Mouse (Mus musculus) layer of hippocampus, adult 9-10 months (tissue): ENCODE results near the gene Manba.

Experiments used
- DNase-seq: peaks from one replicate; pipeline ENCODE4 v3.0.0; 2022; ENCODE audit warnings: low spot score

Gene Manba

DNA sequence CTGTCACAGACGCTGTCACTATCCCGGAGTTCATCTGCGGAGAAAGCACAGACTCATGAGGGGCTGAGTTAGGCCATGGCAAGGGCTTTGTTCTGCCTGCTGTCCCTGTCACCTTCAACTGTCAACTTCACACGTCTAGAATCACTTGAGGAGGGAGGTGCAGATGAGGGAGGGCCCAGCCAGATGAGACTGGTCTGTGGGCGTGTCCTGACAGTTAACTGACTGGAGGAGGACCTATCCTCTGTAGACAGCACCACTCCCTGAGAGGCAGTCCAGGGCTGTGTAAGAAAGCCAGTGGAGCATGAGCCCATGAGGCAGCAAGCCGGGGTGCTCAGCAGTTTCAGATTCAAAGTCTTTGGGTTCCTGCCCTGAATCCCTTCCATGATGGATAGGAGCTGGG is 100.1 kb downstream of the Manba start:
- DNase-seq, result no peak

DNA sequence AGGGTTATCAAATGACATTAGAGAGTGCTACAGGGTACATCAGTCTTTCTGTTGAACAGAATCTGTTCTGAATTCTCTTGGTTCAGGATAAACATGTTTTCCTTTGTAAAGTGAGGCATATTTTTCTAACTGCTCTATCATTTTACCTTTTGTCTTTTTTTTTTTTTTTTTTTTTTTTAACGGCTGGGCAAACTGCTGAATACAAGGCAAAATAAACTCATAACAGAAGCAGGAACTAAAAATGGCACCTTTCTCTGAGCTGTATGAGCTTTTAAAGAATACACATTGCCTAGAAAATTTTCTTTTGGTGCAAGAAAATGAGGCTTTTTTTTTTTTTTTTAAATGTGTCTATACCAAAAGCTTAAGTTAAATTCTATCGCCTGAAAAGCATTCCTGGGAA is 100.6 kb downstream of the Manba start:
- no peak for DNase-seq

DNA sequence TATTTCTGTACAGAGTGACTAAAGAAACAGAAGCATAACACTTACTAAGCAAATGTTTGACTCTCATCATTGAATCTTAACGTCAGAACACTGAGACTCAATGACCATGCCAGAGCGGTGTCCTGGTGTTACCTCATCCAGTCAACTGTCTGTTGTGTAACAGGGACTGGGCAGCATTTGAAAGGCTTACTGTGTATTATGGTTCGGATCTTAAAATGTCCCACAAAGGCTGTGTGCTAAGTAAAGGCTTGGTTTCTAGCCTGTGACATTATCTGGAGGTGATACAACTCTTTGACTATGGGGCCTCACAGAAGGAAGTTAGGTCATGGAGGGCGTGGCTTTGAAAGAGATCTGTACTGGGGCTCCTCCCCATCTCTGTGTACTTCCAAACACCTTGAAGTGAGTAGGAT is 101.1 kb downstream of the Manba start:
- no peak for DNase-seq

DNA sequence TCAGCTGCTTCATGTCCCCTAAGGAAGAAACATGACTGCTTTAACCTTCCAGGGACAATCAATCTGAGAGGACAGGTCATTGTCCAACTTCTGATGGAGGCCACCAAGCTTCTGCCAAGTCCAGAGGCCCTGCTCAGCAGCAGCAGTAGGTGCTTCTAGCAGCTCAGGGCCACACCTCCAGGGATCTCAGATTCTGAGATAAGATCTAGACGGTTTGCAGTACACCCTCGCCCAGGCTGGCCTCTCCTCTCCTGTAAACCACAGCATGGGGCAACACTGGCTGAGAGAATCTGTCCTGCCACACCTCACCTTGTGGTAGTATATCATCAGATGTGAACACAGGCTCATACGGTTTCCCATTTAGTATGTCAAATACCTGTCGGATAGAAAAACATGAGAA is 105.1 kb downstream of the Manba start:
- DNase-seq, result no peak

DNA sequence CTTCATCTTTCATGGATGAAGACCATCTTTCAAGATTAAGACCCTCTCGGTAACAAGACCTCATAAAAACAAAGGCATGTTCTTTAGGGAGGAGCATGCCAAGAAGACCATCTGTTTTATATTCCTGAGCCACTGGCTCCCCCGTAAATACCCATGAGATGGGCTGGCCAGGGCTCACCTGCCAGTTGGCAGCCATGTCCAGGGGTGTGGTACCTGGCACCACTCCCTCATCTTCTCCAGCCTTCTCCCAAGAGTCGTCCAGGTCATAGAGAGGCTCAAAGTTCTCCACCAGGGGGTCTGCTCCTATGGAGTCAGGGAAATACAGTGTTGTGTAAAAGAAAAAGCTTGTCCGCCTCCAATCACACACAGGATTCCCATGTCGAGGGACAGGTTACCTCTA is 106.0 kb downstream of the Manba start:
- no peak for DNase-seq

DNA sequence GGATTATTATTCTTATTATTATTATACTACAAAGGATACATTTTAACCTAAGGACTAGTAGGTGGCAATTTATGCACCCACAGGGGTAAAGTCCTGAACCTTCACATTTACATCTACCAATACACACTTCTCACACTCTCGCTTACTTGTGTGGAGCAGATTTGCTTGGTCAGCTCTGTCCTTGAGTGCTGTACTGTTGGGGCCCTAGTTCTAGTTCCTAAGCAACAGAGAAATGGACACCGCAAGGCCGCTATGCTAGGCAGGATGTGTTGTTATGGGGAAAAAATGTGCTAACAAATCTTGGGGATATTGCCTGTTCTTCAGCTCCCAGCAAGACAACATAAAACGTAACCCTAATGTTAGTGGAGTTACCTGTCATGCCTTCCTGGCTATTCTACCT is 106.6 kb downstream of the Manba start:
- no peak for DNase-seq

DNA sequence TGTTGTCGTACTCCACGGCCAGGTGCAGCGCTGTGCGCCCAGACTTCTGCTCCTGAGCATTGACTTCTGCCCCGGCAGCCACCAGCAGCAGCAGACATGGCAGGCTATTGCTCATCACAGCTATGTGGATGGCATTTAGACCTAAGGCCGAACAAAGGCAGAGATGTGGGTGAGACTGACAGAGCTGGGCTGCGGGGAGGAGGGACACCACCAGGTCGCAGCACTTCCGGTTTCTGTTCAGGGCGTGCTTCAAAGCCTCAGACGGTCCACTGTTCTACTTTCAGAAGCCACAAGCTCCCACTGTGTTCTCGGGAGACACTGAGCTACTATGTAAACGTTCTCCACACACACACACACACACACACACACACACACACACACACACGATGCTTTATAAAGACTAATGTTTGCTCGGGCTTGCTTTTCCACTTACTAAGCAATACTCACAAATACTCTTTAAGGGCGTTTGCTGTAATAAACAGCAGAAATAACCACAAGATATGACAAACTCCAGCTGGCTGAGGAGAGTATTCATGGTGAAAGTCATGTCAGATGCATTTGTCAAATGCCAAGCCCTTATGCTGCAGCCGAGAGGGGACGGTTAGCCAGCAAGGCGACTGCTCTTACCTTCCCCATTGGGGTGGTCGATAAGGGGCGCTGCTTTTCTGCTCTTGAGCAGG is 109.0 kb downstream of the Manba start:
- DNase-seq, result no peak

DNA sequence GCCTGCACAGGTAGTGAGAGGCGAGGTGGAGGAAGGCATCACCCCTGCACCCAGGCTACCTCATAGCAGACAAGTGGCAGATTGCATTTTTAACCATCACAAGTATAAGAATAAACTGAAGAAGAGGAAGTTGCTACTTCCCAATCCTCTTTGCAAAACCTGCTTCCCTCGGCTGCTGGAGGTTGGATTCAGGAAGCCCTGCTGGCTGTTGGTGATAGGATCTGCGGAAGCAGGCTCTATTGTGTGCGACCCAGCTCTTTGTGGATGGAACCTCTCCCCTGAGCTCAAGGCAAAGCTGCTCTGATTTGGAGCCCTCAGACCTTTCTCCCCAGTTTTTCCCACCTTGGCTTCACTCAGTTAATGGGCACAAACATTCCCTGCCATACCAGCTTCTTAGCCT is 111.6 kb downstream of the Manba start:
- DNase-seq, result no peak

DNA sequence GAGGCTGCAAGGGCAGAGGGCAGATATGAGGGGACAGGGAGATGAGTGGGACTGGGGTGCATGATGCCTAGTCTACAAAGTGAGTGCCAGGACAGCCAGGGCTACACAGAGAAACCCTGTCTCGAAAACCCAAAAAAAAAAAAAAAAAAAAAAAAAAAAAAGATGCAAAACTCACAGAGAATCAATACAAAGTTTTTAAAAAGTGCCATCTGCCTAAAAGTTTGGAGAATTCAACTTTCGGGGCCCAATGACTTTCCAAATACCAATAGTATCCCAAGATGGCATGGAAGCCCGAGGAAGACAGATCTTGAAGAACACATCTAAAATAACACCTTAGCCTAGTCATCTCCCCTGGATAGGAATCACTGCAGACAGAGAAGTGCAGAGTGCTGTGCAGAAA is 112.9 kb downstream of the Manba start:
- DNase-seq, result no peak

DNA sequence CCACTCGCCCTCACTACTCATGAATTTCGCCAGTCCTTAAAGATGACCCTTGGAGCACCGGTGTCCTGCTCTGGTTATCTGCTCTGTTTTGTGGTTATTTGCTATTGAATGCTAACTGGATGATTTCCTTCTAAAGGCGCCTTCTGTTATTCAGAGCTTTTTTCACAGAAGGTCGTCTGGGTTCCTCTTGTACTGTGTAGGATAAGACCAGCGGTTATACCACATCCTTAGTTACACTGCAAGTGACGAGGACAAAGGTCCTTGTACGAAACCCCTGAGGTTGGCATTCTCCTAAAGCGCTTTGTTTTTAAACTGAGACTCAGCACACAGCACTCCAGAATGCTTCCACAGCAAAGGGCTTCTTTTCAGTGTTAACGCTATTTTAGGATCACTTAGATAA is 117.3 kb downstream of the Manba start:
- DNase-seq, result no peak

DNA sequence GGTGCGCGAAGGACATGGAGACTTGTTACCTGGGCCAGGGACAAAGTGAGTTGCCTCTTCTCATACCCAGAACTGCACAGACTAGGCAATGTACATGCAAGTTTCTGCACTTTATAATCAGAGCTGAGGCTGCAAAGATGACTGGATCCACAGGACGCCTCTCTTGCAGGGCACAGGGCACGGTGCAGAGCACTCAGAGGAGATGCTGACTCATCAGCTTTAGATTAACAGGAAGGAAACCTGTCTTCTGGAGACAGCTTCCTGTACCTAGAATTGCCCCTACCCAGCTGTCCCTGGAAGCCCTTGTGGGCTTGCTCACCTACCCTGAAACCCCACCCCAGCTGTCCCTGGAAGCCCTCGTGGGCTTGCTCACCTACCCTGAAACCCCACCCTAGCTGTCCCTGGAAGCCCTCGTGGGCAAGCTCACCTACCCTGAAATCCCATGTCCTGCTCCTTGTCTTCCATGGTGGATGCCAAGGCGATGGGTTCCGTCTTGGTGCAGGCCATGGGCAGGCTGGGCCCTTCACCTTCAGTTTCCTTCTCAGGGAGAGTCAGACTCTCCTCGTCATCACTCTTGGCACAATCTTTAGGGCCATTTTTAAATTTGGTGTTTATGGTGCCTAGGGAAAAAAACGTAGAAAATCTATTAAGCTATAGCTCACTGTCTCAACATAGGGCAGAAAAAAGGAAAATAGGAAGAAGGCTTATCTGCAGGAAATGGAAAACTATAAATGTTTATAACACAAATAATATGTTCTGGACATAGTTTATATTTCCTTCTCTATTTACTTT is 119.4 kb downstream of the Manba start:
- DNase-seq, result no peak

DNA sequence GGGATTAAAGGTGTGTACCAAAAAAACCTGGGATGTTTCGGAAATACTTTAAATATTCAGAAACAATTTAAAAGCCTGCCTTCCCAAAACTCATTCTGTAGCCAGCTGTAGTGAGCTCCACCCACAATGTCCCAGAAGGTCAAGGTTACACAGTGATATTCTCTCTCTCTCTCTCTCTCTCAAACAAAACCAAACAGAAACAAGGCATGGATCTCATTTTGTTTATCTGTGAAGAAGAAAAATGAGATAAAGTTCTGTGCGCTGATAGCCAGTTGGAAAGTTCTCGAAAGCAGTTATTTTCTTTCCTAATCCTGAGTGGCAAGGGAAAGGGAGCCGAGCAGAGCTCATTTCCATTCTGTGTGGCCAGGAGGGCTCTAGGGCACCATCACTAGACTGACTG is 120.1 kb downstream of the Manba start:
- no peak for DNase-seq

DNA sequence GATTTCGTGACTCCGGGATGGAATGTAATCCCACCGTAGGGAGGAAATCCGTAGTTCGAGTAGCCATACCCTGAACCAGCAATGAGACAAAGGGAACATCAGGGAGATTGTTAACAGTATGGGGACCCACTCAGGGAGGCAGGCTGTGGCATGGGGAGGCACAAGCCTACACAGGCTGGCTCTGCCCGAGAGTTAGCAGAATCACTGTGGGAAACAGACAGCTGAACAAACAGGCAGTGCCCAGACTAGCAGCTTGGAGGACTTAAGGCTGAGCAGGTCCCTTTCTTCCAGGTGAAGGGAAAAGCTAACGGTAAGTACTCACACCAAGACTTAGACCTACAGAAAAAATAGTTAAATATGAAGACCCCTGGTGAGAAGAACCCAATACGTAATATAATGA is 121.2 kb downstream of the Manba start:
- no peak for DNase-seq

DNA sequence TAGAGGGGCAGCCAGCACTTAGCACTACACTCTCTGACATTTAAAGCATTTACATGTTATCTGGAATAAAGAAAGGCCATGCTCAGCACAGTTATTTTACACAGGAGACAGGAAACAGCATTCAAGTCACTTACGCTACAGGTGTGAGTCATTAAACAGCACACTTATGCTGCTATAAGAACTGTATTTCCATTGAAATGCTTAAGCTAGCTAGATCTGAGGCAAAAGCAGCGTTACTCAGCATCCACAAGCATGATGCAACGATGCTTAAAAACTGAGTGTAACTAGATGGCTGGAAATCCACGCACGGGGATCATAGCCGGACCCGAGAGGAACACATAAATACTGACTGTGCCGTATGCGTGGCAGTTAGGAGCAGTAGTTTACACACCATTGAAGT is 121.6 kb downstream of the Manba start:
- DNase-seq, result no peak

DNA sequence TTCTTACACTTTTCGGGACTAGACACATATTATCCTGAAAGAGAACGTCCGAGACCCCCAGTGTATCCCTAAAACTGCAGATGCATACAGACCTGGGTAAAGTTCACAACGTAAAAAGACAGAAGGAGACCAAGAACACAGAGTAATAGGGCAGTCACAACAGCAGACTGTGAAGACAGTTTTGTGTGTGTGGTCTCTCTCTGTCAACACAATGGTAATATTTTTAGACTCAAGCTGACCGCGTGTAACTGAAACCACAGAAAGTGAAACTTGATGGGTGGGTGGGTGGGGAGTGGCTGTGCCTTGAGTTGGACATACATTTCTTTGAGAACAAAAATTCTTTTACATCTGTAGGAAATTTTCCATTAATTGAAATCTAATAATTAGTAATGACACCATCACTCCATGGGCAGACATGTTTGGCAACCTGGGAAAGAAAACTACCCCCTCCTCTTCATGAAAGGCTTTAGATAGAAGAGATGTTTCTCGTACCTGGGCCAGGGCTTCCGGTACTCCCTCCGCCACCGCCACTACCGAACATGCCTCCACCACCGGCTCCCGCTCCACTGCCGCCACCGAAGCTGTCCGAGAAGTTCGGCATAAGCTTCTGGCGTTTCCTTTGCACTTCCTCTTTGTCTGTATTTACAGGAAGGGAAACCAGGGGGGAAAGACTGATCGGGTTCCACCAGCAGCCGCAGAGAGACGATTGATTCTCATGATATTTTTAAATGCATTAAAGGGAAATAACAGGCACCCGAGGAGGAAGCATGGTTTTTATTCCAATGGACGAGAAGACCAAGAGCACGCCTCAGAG is 122.5 kb downstream of the Manba start:
- DNase-seq, result no peak

DNA sequence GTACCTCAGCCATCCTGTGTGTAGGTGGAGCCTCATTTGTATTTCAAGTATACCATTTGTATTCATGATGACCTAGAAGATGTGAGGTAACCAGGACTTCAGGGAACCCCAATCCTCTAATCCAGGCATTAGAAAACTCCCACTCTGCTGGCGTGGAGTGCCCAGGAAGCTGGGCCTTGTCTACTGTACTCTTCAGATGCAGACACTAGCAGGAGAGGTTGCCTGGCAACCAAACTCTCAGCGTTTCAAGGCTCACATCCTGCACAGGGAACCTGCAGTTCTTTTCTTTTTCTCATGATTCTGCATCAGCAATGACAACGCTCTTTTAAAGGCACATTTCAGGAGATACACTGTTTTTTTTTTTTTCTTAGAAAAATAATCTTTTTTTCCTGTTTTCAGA is 124.8 kb downstream of the Manba start:
- DNase-seq, result no peak

DNA sequence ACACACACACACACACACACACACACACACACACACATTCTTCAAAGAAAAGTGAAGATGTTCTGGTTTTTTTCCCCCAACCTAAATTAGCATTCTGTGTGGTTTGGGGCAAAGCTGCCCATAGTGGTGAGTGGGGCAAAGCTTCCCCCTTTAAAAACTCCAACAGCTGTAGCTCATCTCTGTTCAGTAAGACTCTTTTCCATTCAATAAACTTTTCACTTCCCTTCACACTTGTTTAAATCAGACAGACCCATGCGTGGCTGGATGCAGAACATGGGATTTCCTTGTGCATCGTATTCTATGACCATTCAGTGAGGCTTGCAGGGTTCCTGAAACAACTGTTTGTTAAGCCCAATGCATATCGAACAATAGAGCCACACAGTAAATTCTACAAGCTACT is 129.0 kb downstream of the Manba start:
- no peak for DNase-seq

DNA sequence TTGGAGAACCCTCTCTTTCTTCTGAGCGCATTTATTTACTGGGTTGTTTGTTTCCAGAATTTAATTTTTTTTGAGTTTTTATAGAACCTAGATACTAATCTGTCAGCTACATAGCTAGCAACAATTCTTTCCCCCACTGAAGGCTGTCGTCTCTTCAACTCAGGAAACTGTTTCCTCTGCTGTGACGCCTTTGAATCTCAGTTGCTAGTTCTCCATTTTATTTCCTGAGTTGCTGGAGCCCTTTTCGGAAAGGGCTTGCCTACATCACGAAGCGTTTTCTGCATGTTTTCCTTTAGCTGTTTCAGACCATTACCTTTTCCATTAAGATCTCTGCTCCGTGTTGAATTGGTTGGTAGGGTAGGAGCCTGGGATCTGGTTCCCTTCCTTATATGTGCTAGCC is 131.3 kb downstream of the Manba start:
- DNase-seq, result no peak
